Mouse (Mus musculus) adrenal gland, adult (tissue): ENCODE results near the gene Cwc25.

Experiments used
- DNase-seq, 2 experiments: peaks; one replicate each; pipeline ENCODE4 v3.0.0; 2022 to 2023; ENCODE audit warnings: low spot score in 1 of 2; ENCODE audit not compliant: inconsistent age in 2 of 2

Cwc25 gene

GRCm38 (mm10) chr11:97776497-97777128 is 10.3 kb upstream of the Cwc25 start:
- no peak for DNase-seq

GRCm38 (mm10) chr11:97775808-97776496 is 9.6 kb upstream of the Cwc25 start, which contains the start of gene 1700001P01Rik:
1700001P01Rik (minus strand) TSS chr11:97775918.
- no peak for DNase-seq

GRCm38 (mm10) chr11:97775186-97775585 is 8.8 kb upstream of the Cwc25 start:
- no peak for DNase-seq

- DNase-seq = peak in 1 of 2 experiments; percentile 17
Observed at GRCm38 (mm10) chr11:97771410-97771809, 5.1 kb upstream of the Cwc25 start.

- peak; percentile 27 to 72 for DNase-seq
Observed at GRCm38 (mm10) chr11:97769704-97770103, 3.3 kb upstream of the Cwc25 start.

- DNase-seq = no peak
Observed at GRCm38 (mm10) chr11:97761638-97762037, 4.7 kb downstream of the Cwc25 start.

GRCm38 (mm10) chr11:97758942-97759341 is 7.4 kb downstream of the Cwc25 start:
- DNase-seq = no peak

- DNase-seq = no peak
Observed at GRCm38 (mm10) chr11:97758125-97758524, 8.2 kb downstream of the Cwc25 start.

GRCm38 (mm10) chr11:97753277-97753676 is 13.1 kb downstream of the Cwc25 start:
- DNase-seq = no peak

GRCm38 (mm10) chr11:97748496-97748895 is 17.9 kb downstream of the Cwc25 start:
- DNase-seq = peak; percentile 72 to 88

GRCm38 (mm10) chr11:97747773-97748172 is 18.6 kb downstream of the Cwc25 start:
- peak; percentile 45 to 66 for DNase-seq

- DNase-seq = no peak
Observed at GRCm38 (mm10) chr11:97745331-97745721, 21.0 kb downstream of the Cwc25 start.

- DNase-seq = peak; percentile 99 to 100
Observed at GRCm38 (mm10) chr11:97744718-97745330, 21.5 kb downstream of the Cwc25 start.

- DNase-seq = peak in 1 of 2 experiments; percentile 88
Observed at GRCm38 (mm10) chr11:97744063-97744717, 22.2 kb downstream of the Cwc25 start, which contains the start of gene Pip4k2b. Pip4k2b (minus strand) TSS chr11:97744704.

- peak in 1 of 2 experiments; percentile 55 for DNase-seq
Observed at GRCm38 (mm10) chr11:97743423-97743822, 22.9 kb downstream of the Cwc25 start.

GRCm38 (mm10) chr11:97742591-97742990 is 23.8 kb downstream of the Cwc25 start:
- DNase-seq = peak in 1 of 2 experiments; percentile 36

GRCm38 (mm10) chr11:97742157-97742556 is 24.2 kb downstream of the Cwc25 start:
- DNase-seq = no peak

GRCm38 (mm10) chr11:97740190-97740589 is 26.2 kb downstream of the Cwc25 start:
- DNase-seq = peak in 1 of 2 experiments; percentile 63

- no peak for DNase-seq
Observed at GRCm38 (mm10) chr11:97739155-97739554, 27.2 kb downstream of the Cwc25 start.

- DNase-seq = peak in 1 of 2 experiments; percentile 44
Observed at GRCm38 (mm10) chr11:97738703-97739102, 27.7 kb downstream of the Cwc25 start.

GRCm38 (mm10) chr11:97737600-97737999 is 28.8 kb downstream of the Cwc25 start:
- no peak for DNase-seq
